In the genomic region with DNA sequence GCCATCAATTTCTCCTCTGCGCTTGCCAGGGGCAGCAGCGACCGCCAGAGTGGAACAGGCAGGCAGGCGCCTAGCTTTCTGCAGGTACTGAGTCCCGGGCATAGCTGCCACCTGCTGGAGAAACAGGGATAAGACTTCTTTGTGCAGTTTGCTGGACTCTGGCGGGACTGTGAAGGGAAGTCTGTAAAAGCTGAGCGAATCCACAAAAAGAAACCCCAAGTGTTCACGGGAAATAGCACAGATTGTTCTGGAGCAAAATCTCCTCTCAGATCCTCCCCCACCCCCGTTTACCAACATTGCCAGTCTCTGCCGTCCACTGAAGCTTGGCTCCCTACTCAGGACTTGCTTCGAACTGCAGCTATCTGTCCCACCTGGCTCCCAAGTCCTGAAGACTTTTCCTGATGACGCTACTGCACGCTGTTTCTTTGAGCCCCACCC, we compare ENCODE assay signal across 8 mouse cellular contexts. TPM values are rescaled to one million over a fixed set of nuclear protein-coding genes. Genes with fewer than 3 reads are reported as not detected.
DNase-seq lines count a peak whose midpoint lies in the region; ATAC-seq and TF ChIP-seq lines count a peak whose summit lies in the region.

No protein-coding gene starts in this region.

- ATAC-seq in hindbrain, postnatal 0 days: peak; percentile 66
- ATAC-seq in megakaryocyte-erythroid progenitor cell, adult 5-6 weeks (replicated peaks; ENCODE audit: low FRiP score, low TSS enrichment, poor library complexity, severe bottlenecking): peak; percentile 82

- H3K4me3 ChIP-seq in gastrocnemius, adult 2 months: peak overlapping the region; percentile 60
- peak overlapping the region; percentile 5; the same call in 1 of the 2 replicates for H3K4me3 ChIP-seq in hindbrain, postnatal 0 days (ENCODE audit: low read length)

- H3K4me1 ChIP-seq in hindbrain, postnatal 0 days (ENCODE audit: insufficient read depth, low read length): peaks cover 9% of the 10 kb centered on the region; the same call in 1 of the 2 replicates

- no peaks in the 10 kb centered on the region for H3K36me3 ChIP-seq in hindbrain, postnatal 0 days (ENCODE audit: insufficient read depth, low read length)

- intact Hi-C loops in gastrocnemius, adult 2 months (cut with DNase I): loop anchor here (2.0 to 10.0 kb wide), 2 partner anchors 18 to 680 kb away; no protein-coding TSS in a partner anchor
- intact Hi-C loops in left cerebral cortex, postnatal 14 days (cut with DNase I): no loop called here

- WGBS in hindbrain, postnatal 0 days: 8% methylated on average over 13 of the region's 13 CpGs

- H3K9me3 ChIP-seq in hindbrain, postnatal 0 days (ENCODE audit: low read length): no peaks in the 10 kb centered on the region

- no peaks in the 10 kb centered on the region for H3K27me3 ChIP-seq in hindbrain, postnatal 0 days (ENCODE audit: insufficient read depth, low read length)

- no peak overlapping the region for H3K27ac ChIP-seq in gastrocnemius, adult 2 months
- no peak overlapping the region for H3K27ac ChIP-seq in hindbrain, postnatal 0 days

- TF ChIP-seq CTCF in gastrocnemius, adult 2 months (IDR thresholded peaks at IDR 0.05): peak; percentile 88
- peak; percentile 90 for TF ChIP-seq CTCF in hindbrain, postnatal 0 days (IDR thresholded peaks at IDR 0.05; ENCODE audit: low read depth)

- peak overlapping the region; percentile 36 for H3K4me2 ChIP-seq in hindbrain, postnatal 0 days (ENCODE audit: low read depth, low read length)

- no peak overlapping the region for H3K9ac ChIP-seq in hindbrain, postnatal 0 days (replicated peaks; ENCODE audit: low read length)

- peak; percentile 89 for DNase-seq in ZHBTc4 (ENCODE audit: low read depth, low spot score)
- DNase-seq in cerebellum, postnatal 4 days (ENCODE audit: low spot score in 2 of 2): peak; percentile 63 to 78
- peak; percentile 76 for DNase-seq in gastrocnemius, adult 2 months
- DNase-seq in hindbrain, postnatal 0 days (ENCODE audit: low spot score): peak; percentile 88
- DNase-seq in left cerebral cortex, postnatal 14 days (ENCODE audit: low spot score in 2 of 2): peak; percentile 89 to 93
- peak; percentile 90 for DNase-seq in right cerebral cortex, postnatal 10 days (ENCODE audit: low spot score in 2 of 2)
- peak; percentile 58 to 59 for DNase-seq in urinary bladder, postnatal 36 days (ENCODE audit: low spot score in 2 of 2)

RNA-seq across cellular contexts. Expression of a gene that starts 7.2 kb away (rescaled TPM):
- total RNA-seq in gastrocnemius, adult 2 months (2021): not detected
- total RNA-seq in hindbrain, postnatal 0 days (2014; rRNA removed): 82.3 and 91.7 TPM in 2 replicates
- 40.1 and 40.9 TPM in 2 replicates for polyA plus RNA-seq in hindbrain, postnatal 0 days (2015; fragmentation: Nextera tagmentation; extraction: Ambion mirVana)
- total RNA-seq in left cerebral cortex, postnatal 14 days (2021): 10 to 100 TPM; 27.1 to 28.5 TPM
- total RNA-seq in megakaryocyte-erythroid progenitor cell, adult 5-6 weeks (2014; fragmentation: Nextera tagmentation): not detected in 2 replicates
- total RNA-seq in megakaryocyte-erythroid progenitor cell, adult 5-6 weeks (2017): not detected in 2 replicates

RNA-seq across cellular contexts. Expression of a gene that starts 32.2 kb away (rescaled TPM):
- total RNA-seq in gastrocnemius, adult 2 months (2021): 10 to 100 TPM; 25.7 to 26.0 TPM
- 123 and 129 TPM in 2 replicates for total RNA-seq in hindbrain, postnatal 0 days (2014; rRNA removed)
- polyA plus RNA-seq in hindbrain, postnatal 0 days (2015; fragmentation: Nextera tagmentation; extraction: Ambion mirVana): 136 and 156 TPM in 2 replicates
- 100 to 1,000 TPM; 184 to 209 TPM for total RNA-seq in left cerebral cortex, postnatal 14 days (2021)
- total RNA-seq in megakaryocyte-erythroid progenitor cell, adult 5-6 weeks (2014; fragmentation: Nextera tagmentation): 27.1 and 39.6 TPM in 2 replicates
- 19.8 and 34.7 TPM in 2 replicates for total RNA-seq in megakaryocyte-erythroid progenitor cell, adult 5-6 weeks (2017)

RNA-seq across cellular contexts. Expression of a gene that starts 45.2 kb away (rescaled TPM):
- under 1 TPM; 0.53 to 0.56 TPM for total RNA-seq in gastrocnemius, adult 2 months (2021)
- 1.5 and 3.7 TPM in 2 replicates for total RNA-seq in hindbrain, postnatal 0 days (2014; rRNA removed)
- polyA plus RNA-seq in hindbrain, postnatal 0 days (2015; fragmentation: Nextera tagmentation; extraction: Ambion mirVana): 1.1 and 1.6 TPM in 2 replicates
- total RNA-seq in left cerebral cortex, postnatal 14 days (2021): 1 to 10 TPM; 2.0 to 3.5 TPM
- total RNA-seq in megakaryocyte-erythroid progenitor cell, adult 5-6 weeks (2014; fragmentation: Nextera tagmentation): not detected in 2 replicates
- total RNA-seq in megakaryocyte-erythroid progenitor cell, adult 5-6 weeks (2017): not detected in 2 replicates

RNA-seq across cellular contexts. Expression of a gene that starts 45.5 kb away (rescaled TPM):
- 10 to 100 TPM; 30.9 to 31.9 TPM for total RNA-seq in gastrocnemius, adult 2 months (2021)
- 52.9 and 54.8 TPM in 2 replicates for total RNA-seq in hindbrain, postnatal 0 days (2014; rRNA removed)
- polyA plus RNA-seq in hindbrain, postnatal 0 days (2015; fragmentation: Nextera tagmentation; extraction: Ambion mirVana): 52.7 and 53.1 TPM in 2 replicates
- 10 to 100 TPM; 40.1 to 43.3 TPM for total RNA-seq in left cerebral cortex, postnatal 14 days (2021)
- total RNA-seq in megakaryocyte-erythroid progenitor cell, adult 5-6 weeks (2014; fragmentation: Nextera tagmentation): 16.6 and 23.9 TPM in 2 replicates
- 25.4 and 28.7 TPM in 2 replicates for total RNA-seq in megakaryocyte-erythroid progenitor cell, adult 5-6 weeks (2017)

Comparison
In these comparisons a context has a peak if more than half of its experiments do, and no peak if none do; other contexts are left out.
1. RNA of a gene that starts 7.2 kb away (total RNA-seq): 82.3 to 91.7 TPM in hindbrain, postnatal 0 days and 27.1 to 28.5 TPM in left cerebral cortex, postnatal 14 days; not detected in gastrocnemius, adult 2 months and not detected in megakaryocyte-erythroid progenitor cell, adult 5-6 weeks; every median in the first group is over 10 times any median in the second.
2. Peak in every context shown above with its lines, with median percentiles within 50 percentile points of each other: DNase-seq.